8 mouse cellular contexts compared by ENCODE assay signal in genomic region chr9:3403251-3404208, GRCm38 (mm10). TPM values are rescaled to one million over a fixed set of nuclear protein-coding genes. Genes with fewer than 3 reads are reported as not detected.
DNase-seq lines count a peak whose midpoint lies in the region; ATAC-seq and TF ChIP-seq lines count a peak whose summit lies in the region.

Cwf19l2 (plus strand) TSS chr9:3403592.

- H3K27ac ChIP-seq in embryonic facial prominence, embryonic 13.5 days, result peak within 1 kb of the TSS; percentile 85
- H3K27ac ChIP-seq in kidney, adult 2 months (ENCODE audit: insufficient read depth, low read depth, low read length), result peak within 1 kb of the TSS; percentile 78
- peak within 1 kb of the TSS; percentile 82 for H3K27ac ChIP-seq in limb, embryonic 12.5 days
- peak within 1 kb of the TSS; percentile 60 for H3K27ac ChIP-seq in midbrain, embryonic 15.5 days
- peak within 1 kb of the TSS; percentile 87 for H3K27ac ChIP-seq in spleen, adult 2 months (ENCODE audit: insufficient read depth, low read length)

- TF ChIP-seq POLR2A in kidney, adult 2 months (IDR thresholded peaks at IDR 0.05; ENCODE audit: low read depth, low read length), result no peak
- no peak; the same call in 1 of the 2 replicates for TF ChIP-seq POLR2A in spleen, adult 2 months (IDR thresholded peaks at IDR 0.05; ENCODE audit: low read depth, low read length)

- WGBS in embryonic facial prominence, embryonic 13.5 days, result under 1% methylated on average over 28 of the region's 28 CpGs
- WGBS in kidney, adult 2 months, result under 1% methylated on average over 28 of the region's 28 CpGs
- WGBS in limb, embryonic 12.5 days, result under 1% methylated on average over 28 of the region's 28 CpGs
- under 1% methylated on average over 28 of the region's 28 CpGs for WGBS in midbrain, embryonic 15.5 days
- WGBS in spleen, adult 2 months, result under 1% methylated on average over 28 of the region's 28 CpGs

- H3K4me2 ChIP-seq in embryonic facial prominence, embryonic 13.5 days, result peak within 1 kb of the TSS; percentile 66
- peak within 1 kb of the TSS; percentile 61 for H3K4me2 ChIP-seq in limb, embryonic 12.5 days
- peak within 1 kb of the TSS; percentile 65 for H3K4me2 ChIP-seq in midbrain, embryonic 15.5 days

- DNase-seq in 3T3-L1 (ENCODE audit: low read depth, low spot score), result peak; percentile 95
- DNase-seq in adrenal gland, postnatal 36 days, result peak; percentile 83 to 85
- DNase-seq in heart, adult 18-20 months, result peak; percentile 91 to 92
- DNase-seq in kidney, adult 2 months, result peak; percentile 96
- peak; percentile 68 to 89 for DNase-seq in spleen, adult 2 months (ENCODE audit: low read depth in 1 of 2, low spot score in 2 of 2)

- H3K4me1 ChIP-seq in embryonic facial prominence, embryonic 13.5 days, result 0 out of 2 replicates have a peak, but pooled peaks cover 3% of the 10 kb centered on the region
- peaks cover 3% of the 10 kb centered on the region; the same call in 1 of the 2 replicates for H3K4me1 ChIP-seq in kidney, adult 2 months (ENCODE audit: control insufficient read depth, insufficient read depth, low read length)
- 0 out of 2 replicates have a peak, but pooled peaks cover 4% of the 10 kb centered on the region for H3K4me1 ChIP-seq in limb, embryonic 12.5 days (replicated peaks)
- H3K4me1 ChIP-seq in midbrain, embryonic 15.5 days, result peaks cover 6% of the 10 kb centered on the region; the same call in 1 of the 2 replicates
- no peaks in the 10 kb centered on the region for H3K4me1 ChIP-seq in spleen, adult 2 months (ENCODE audit: control insufficient read depth, insufficient read depth, insufficient read length)

- peak; percentile 85 for ATAC-seq in embryonic facial prominence, embryonic 13.5 days (ENCODE audit: insufficient number of reproducible peaks, insufficient read depth, low FRiP score, low TSS enrichment, low read depth)
- peak; percentile 83 for ATAC-seq in limb, embryonic 12.5 days (ENCODE audit: insufficient number of reproducible peaks, insufficient read depth, low FRiP score, low TSS enrichment, low read depth)
- peak; percentile 97 for ATAC-seq in midbrain, embryonic 15.5 days (replicated peaks)

- no peaks in the 10 kb centered on the region for H3K36me3 ChIP-seq in embryonic facial prominence, embryonic 13.5 days
- H3K36me3 ChIP-seq in kidney, adult 2 months (ENCODE audit: control insufficient read depth, insufficient read depth, low read length), result no peaks in the 10 kb centered on the region
- H3K36me3 ChIP-seq in limb, embryonic 12.5 days, result no peaks in the 10 kb centered on the region; the same call in 1 of the 2 replicates
- H3K36me3 ChIP-seq in midbrain, embryonic 15.5 days (replicated peaks), result no peaks in the 10 kb centered on the region
- H3K36me3 ChIP-seq in spleen, adult 2 months (ENCODE audit: control insufficient read depth, insufficient read depth, low read length), result no peaks in the 10 kb centered on the region

- H3K27me3 ChIP-seq in embryonic facial prominence, embryonic 13.5 days, result no peaks in the 10 kb centered on the region
- no peaks in the 10 kb centered on the region for H3K27me3 ChIP-seq in kidney, adult 2 months (replicated peaks; ENCODE audit: control insufficient read depth, insufficient read depth, low read length)
- no peaks in the 10 kb centered on the region for H3K27me3 ChIP-seq in limb, embryonic 12.5 days
- no peaks in the 10 kb centered on the region for H3K27me3 ChIP-seq in midbrain, embryonic 15.5 days (replicated peaks)
- no peaks in the 10 kb centered on the region for H3K27me3 ChIP-seq in spleen, adult 2 months (ENCODE audit: control insufficient read depth, insufficient read depth, low read length)

- TF ChIP-seq CTCF in kidney, adult 2 months (conservative IDR thresholded peaks at IDR 0.05; ENCODE audit: insufficient read depth, insufficient read length, low read depth, low read length), result 0 out of 2 replicates have a peak, but pooled peaks have one; percentile 21
- 0 out of 2 replicates have a peak, but pooled peaks have one; percentile 11 for TF ChIP-seq CTCF in spleen, adult 2 months (IDR thresholded peaks at IDR 0.05; ENCODE audit: extremely low read depth, insufficient read depth, insufficient read length, insufficient replicate concordance)

- H3K9ac ChIP-seq in embryonic facial prominence, embryonic 13.5 days, result peak within 1 kb of the TSS; percentile 79
- H3K9ac ChIP-seq in limb, embryonic 12.5 days (replicated peaks), result peak within 1 kb of the TSS; percentile 70
- peak within 1 kb of the TSS; percentile 53 for H3K9ac ChIP-seq in midbrain, embryonic 15.5 days

- H3K4me3 ChIP-seq in embryonic facial prominence, embryonic 13.5 days, result peak within 1 kb of the TSS; percentile 73
- peak within 1 kb of the TSS; percentile 70 for H3K4me3 ChIP-seq in kidney, adult 2 months (ENCODE audit: insufficient read depth, low read depth, low read length)
- H3K4me3 ChIP-seq in limb, embryonic 12.5 days (replicated peaks), result peak within 1 kb of the TSS; percentile 65
- peak within 1 kb of the TSS; percentile 59 for H3K4me3 ChIP-seq in midbrain, embryonic 15.5 days
- H3K4me3 ChIP-seq in spleen, adult 2 months (ENCODE audit: extremely low read depth, insufficient read depth, insufficient read length), result peak within 1 kb of the TSS; percentile 72

- H3K9me3 ChIP-seq in embryonic facial prominence, embryonic 13.5 days, result no peaks in the 10 kb centered on the region
- no peaks in the 10 kb centered on the region for H3K9me3 ChIP-seq in limb, embryonic 12.5 days
- H3K9me3 ChIP-seq in midbrain, embryonic 15.5 days, result no peaks in the 10 kb centered on the region

RNA-seq across cellular contexts. Expression of gene Cwf19l2, which starts in this region (rescaled TPM):
- total RNA-seq in adrenal gland, postnatal 36 days (2021), result 10 to 100 TPM; 25.7 to 32.7 TPM
- polyA plus RNA-seq in embryonic facial prominence, embryonic 13.5 days (2015; fragmentation: Nextera tagmentation; extraction: Ambion mirVana), result 19.3 and 23.8 TPM in 2 replicates
- 10 to 100 TPM; 12.5 to 13.8 TPM for total RNA-seq in heart, adult 18-20 months (2021)
- 0.58 and 1.2 TPM in 2 replicates for polyA plus RNA-seq in kidney, adult 2 months (2012; rRNA removed)
- 20.7 and 21.1 TPM in 2 replicates for polyA plus RNA-seq in limb, embryonic 12.5 days (2016; fragmentation: Nextera tagmentation; extraction: Ambion mirVana)
- 9.7 and 10.7 TPM in 2 replicates for polyA plus RNA-seq in midbrain, embryonic 15.5 days (2015; fragmentation: Nextera tagmentation; extraction: Ambion mirVana)
- polyA plus RNA-seq in spleen, adult 2 months (2012; rRNA removed), result 0.29 and 0.46 TPM in 2 replicates

Comparison
In these comparisons a context has a peak if more than half of its experiments do, and no peak if none do; other contexts are left out.
1. Peak in every context shown above with its lines: DNase-seq, ATAC-seq, H3K4me3 ChIP-seq and H3K27ac ChIP-seq.
2. Peak in DNase-seq, H3K4me3 ChIP-seq and H3K27ac ChIP-seq in spleen, adult 2 months; RNA of the gene not detected or under 1 TPM.